Mouse (Mus musculus) heart, postnatal 10 days (tissue): ENCODE results near the gene Gpd1. TPM values are rescaled to one million over a fixed set of nuclear protein-coding genes. Genes with fewer than 3 reads are reported as not detected.
"Not testable (repeated sequence)": the region's sequence is repeated elsewhere in the genome, so short reads cannot be mapped to it uniquely, and the experiment has no call there.

Experiments used
- DNase-seq, 2 experiments: peaks; one replicate each; pipeline ENCODE4 v3.0.0; 2021
- intact Hi-C: fragments of 180-260 bp; cut with DNase I; formaldehyde crosslinking; loops from one replicate; pipeline ENCODE4 v1.15.1; 2025
- total RNA-seq, 2 experiments: library from RNA; stranded (reverse); gene quantifications; 2 replicates each; pipeline ENCODE4 v1.2.3; 2021

Gpd1 gene
- total RNA-seq, 2 experiments from 2014 or later, result 74.8 to 238 TPM

GRCm38 (mm10) chr15:99754204-99754603 lies 36.9 kb downstream of the Gpd1 start:
- intact Hi-C loops, result no loop called here
- no peak for DNase-seq

GRCm38 (mm10) chr15:99767467-99767866 lies 50.2 kb downstream of the Gpd1 start:
- DNase-seq, result no peak
- intact Hi-C loops, result no loop called here

- no peak for DNase-seq
- intact Hi-C loops, result no loop called here
These were observed 51.4 kb downstream of the Gpd1 start for GRCm38 (mm10) chr15:99768761-99769160.

- intact Hi-C loops, result loop anchor here (10.0 kb wide), 1 partner anchor 276 kb away; no protein-coding TSS in a partner anchor
- no peak for DNase-seq
These were observed 53.7 kb downstream of the Gpd1 start for GRCm38 (mm10) chr15:99771004-99771500.

- intact Hi-C loops, result loop anchor here (1.0 to 10.0 kb wide), 2 partner anchors 46 to 277 kb away; partner anchors contain the start of gene Cox14
- DNase-seq, result peak; percentile 48 to 64
These were observed 54.4 kb downstream of the Gpd1 start for GRCm38 (mm10) chr15:99771601-99772276.

GRCm38 (mm10) chr15:99772277-99772880 lies 55.1 kb downstream of the Gpd1 start:
- intact Hi-C loops, result loop anchor here (1.0 to 10.0 kb wide), 2 partner anchors 47 to 278 kb away; partner anchors contain the start of gene Cox14
- peak; percentile 89 to 91 for DNase-seq

- intact Hi-C loops, result loop anchor here (1.0 to 10.0 kb wide), 2 partner anchors 47 to 278 kb away; partner anchors contain the start of gene Cox14
- not testable (repeated sequence) for DNase-seq
These were observed 55.4 kb downstream of the Gpd1 start, which contains the start of gene Cers5 for GRCm38 (mm10) chr15:99772881-99772924. TSS of gene Cers5 (minus strand) at chr15:99772885.

- intact Hi-C loops, result loop anchor here (1.0 to 10.0 kb wide), 2 partner anchors 48 to 278 kb away; partner anchors contain the start of gene Cox14
- DNase-seq, result no peak
These were observed 55.6 kb downstream of the Gpd1 start for GRCm38 (mm10) chr15:99772925-99773324.

Other genes with a start within 250 kb of the Gpd1 start
- 1 to 10 TPM; 3.9 to 7.3 TPM for gene Bcdin3d, start 242.8 kb upstream of the Gpd1 start, total RNA-seq
- gene Faim2, start 189.3 kb upstream of the Gpd1 start, total RNA-seq, result under 1 TPM; 0.10 to 0.32 TPM
- not detected for gene Aqp2, start 138.5 kb upstream of the Gpd1 start, total RNA-seq
- under 1 TPM; 0.38 to 0.74 TPM for gene Aqp5, start 126.7 kb upstream of the Gpd1 start, total RNA-seq
- not detected for gene Aqp6, start 116.1 kb upstream of the Gpd1 start, total RNA-seq
- 10 to 100 TPM; 28.7 to 29.6 TPM for gene Racgap1, start 65.9 kb upstream of the Gpd1 start, total RNA-seq
- under 1 TPM; 0.69 to 0.72 TPM for gene Asic1, start 47.1 kb upstream of the Gpd1 start, total RNA-seq
- 10 to 100 TPM; 39.2 to 40.2 TPM for gene Smarcd1, start 15.4 kb upstream of the Gpd1 start, total RNA-seq
- gene Gm17349, start 12.0 kb upstream of the Gpd1 start, total RNA-seq, result 1 to 10 TPM; 4.7 to 5.5 TPM
- gene Cox14, start 8.1 kb downstream of the Gpd1 start, total RNA-seq, result 100 to 1,000 TPM; 212 to 221 TPM
- gene Cers5, start 55.4 kb downstream of the Gpd1 start, total RNA-seq, result 10 to 100 TPM; 26.4 to 28.1 TPM
- gene Lima1, start 157.9 kb downstream of the Gpd1 start, total RNA-seq, result 10 to 100 TPM; 27.9 to 32.8 TPM
- not detected for gene Fam186a, start 249.5 kb downstream of the Gpd1 start, total RNA-seq